Mouse (Mus musculus) cerebellum, adult 2 months (tissue): ENCODE results near the gene Aqp6. TPM values are rescaled to one million over a fixed set of nuclear protein-coding genes. Genes with fewer than 3 reads are reported as not detected.

ENCODE experiments used
- DNase-seq, 2 experiments: peaks; one replicate each; pipeline ENCODE4 v3.0.0; 2021
- H3K27ac ChIP-seq: fragments of 200-500 bp; 2 replicates; pipeline ENCODE4 v1.5.1; 2012; ENCODE audit warnings: low read length, control low read depth, inconsistent platforms; ENCODE audit not compliant: insufficient read depth
- H3K27me3 ChIP-seq: fragments of 200-500 bp; 2 replicates; pipeline ENCODE4 v1.6.1; 2012; ENCODE audit warnings: inconsistent platforms, mild to moderate bottlenecking, low read length, moderate library complexity; ENCODE audit not compliant: control insufficient read depth, insufficient read depth
- H3K4me1 ChIP-seq: fragments of 200-500 bp; 2 replicates; pipeline ENCODE4 v1.6.1; 2011; ENCODE audit warnings: low read length; ENCODE audit not compliant: control insufficient read depth, insufficient read depth
- H3K4me3 ChIP-seq: fragments of 200-500 bp; replicated peaks from 2 replicates; pipeline ENCODE3; 2011; ENCODE audit warnings: mild to moderate bottlenecking, low read depth, low read length, control low read depth; ENCODE audit not compliant: insufficient read depth
- CTCF ChIP-seq: fragments of 200-500 bp; IDR thresholded peaks from 2 replicates; pipeline ENCODE4 v1.5.1; 2011; ENCODE audit warnings: low read depth, mild to moderate bottlenecking, control low read depth, low read length, moderate library complexity, borderline replicate concordance; ENCODE audit not compliant: insufficient read depth
- POLR2A ChIP-seq: fragments of 200-500 bp; IDR thresholded peaks from 2 replicates; pipeline ENCODE4 v1.6.1; 2011; ENCODE audit warnings: low read length, control low read depth, borderline replicate concordance; ENCODE audit not compliant: insufficient read depth
- WGBS: fragments of 180-500 bp; shearing (Covaris S2); methylation state at CpG from one replicate; pipeline ENCODE4 v1.1.7; 2018; 5-methylcytosine and 5-hydroxymethylcytosine counted together
- polyA plus RNA-seq: library from polyadenylated mRNA; depleted of rRNA; stranded (reverse); fragments of >200 nt; gene quantifications from 2 replicates; pipeline ENCODE4 v1.2.3, GENCODE M21; 2012

Gene Aqp6
- polyA plus RNA-seq, 1 experiment = 29.0 TPM

- DNase-seq = no peak
- 45% methylated on average over 13 of the region's 13 CpGs for WGBS
- TF ChIP-seq CTCF = no peak
- H3K4me1 ChIP-seq = peaks cover 29% of the 10 kb centered on the region
- H3K27ac ChIP-seq = no peak overlapping the region
- H3K27me3 ChIP-seq = no peaks in the 10 kb centered on the region
- no peak overlapping the region for H3K4me3 ChIP-seq
Observed at GRCm38 (mm10) chr15:99614273-99614672, 13.1 kb downstream of the Aqp6 start.

GRCm38 (mm10) chr15:99614753-99615152 lies 13.6 kb downstream of the Aqp6 start:
- no peak overlapping the region for H3K27ac ChIP-seq
- no peak for TF ChIP-seq POLR2A
- no peak for DNase-seq
- peaks cover 32% of the 10 kb centered on the region for H3K4me1 ChIP-seq
- 20% methylated on average over 12 of the region's 12 CpGs for WGBS
- H3K4me3 ChIP-seq = no peak overlapping the region
- H3K27me3 ChIP-seq = no peaks in the 10 kb centered on the region

DNA sequence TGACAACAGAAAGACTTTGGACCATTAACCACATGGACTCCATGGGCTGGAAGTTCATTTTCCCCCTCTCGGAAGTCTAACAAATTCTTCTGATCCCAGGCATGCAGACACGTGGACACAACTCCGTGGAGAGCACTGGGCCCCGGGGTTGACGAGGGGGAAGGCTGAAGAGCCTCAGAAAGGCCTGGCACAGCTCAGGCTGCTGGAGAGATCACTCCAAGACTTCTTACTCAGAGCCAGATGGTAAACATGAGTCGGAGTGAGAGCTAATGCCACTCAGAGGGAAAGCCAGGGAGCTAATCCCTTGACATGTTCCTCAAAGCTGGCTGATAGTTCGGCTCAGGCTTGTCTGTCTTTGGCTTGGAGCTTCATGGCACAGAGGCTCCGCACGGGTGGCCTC lies 14.0 kb downstream of the Aqp6 start:
- 16% methylated on average over 9 of the region's 9 CpGs for WGBS
- no peak overlapping the region; the same call in 1 of the 2 replicates for H3K27ac ChIP-seq

GRCm38 (mm10) chr15:99618595-99618994 lies 17.4 kb downstream of the Aqp6 start:
- no peak overlapping the region for H3K27ac ChIP-seq
- H3K27me3 ChIP-seq = no peaks in the 10 kb centered on the region
- H3K4me3 ChIP-seq = no peak overlapping the region
- peaks cover 25% of the 10 kb centered on the region for H3K4me1 ChIP-seq
- no peak for DNase-seq
- WGBS = 94% methylated on average over 3 of the region's 3 CpGs
- TF ChIP-seq CTCF = no peak
- TF ChIP-seq POLR2A = no peak

More for the DNA sequence above, 14.0 kb downstream of the Aqp6 start:
- Histone ChIP-seq H3K4me1 (peaks cover 34% of the 10 kb centered on the region), H3K4me3 (no peak overlapping the region), H3K27me3 (no peaks in the 10 kb centered on the region)
- peak; percentile 47 to 61 for DNase-seq
- no peak for TF ChIP-seq POLR2A
- no peak for TF ChIP-seq CTCF

GRCm38 (mm10) chr15:99619821-99620220 lies 18.6 kb downstream of the Aqp6 start:
- no peak overlapping the region for H3K27ac ChIP-seq
- WGBS = 45% methylated on average over 4 of the region's 4 CpGs
- TF ChIP-seq CTCF (no peak), POLR2A (no peak)
- no peak overlapping the region for H3K4me3 ChIP-seq
- H3K27me3 ChIP-seq = no peaks in the 10 kb centered on the region
- peaks cover 13% of the 10 kb centered on the region for H3K4me1 ChIP-seq
- DNase-seq = no peak

- no peak overlapping the region for H3K27ac ChIP-seq
- TF ChIP-seq CTCF = no peak
- no peak for TF ChIP-seq POLR2A
- H3K4me1 ChIP-seq = peaks cover 5% of the 10 kb centered on the region
- WGBS = 96% methylated on average over 11 of the region's 11 CpGs
- H3K27me3 ChIP-seq = no peaks in the 10 kb centered on the region
- no peak overlapping the region for H3K4me3 ChIP-seq
- no peak for DNase-seq
Observed at GRCm38 (mm10) chr15:99622063-99622462, 20.9 kb downstream of the Aqp6 start.

- no peaks in the 10 kb centered on the region for H3K27me3 ChIP-seq
- no peaks in the 10 kb centered on the region for H3K4me1 ChIP-seq
- TF ChIP-seq POLR2A (no peak), CTCF (peak; percentile 16; the same call in 1 of the 2 replicates)
- no peak overlapping the region for H3K4me3 ChIP-seq
- DNase-seq = no peak
- no peak overlapping the region for H3K27ac ChIP-seq
Observed at GRCm38 (mm10) chr15:99631618-99632017, 30.4 kb downstream of the Aqp6 start.

DNA sequence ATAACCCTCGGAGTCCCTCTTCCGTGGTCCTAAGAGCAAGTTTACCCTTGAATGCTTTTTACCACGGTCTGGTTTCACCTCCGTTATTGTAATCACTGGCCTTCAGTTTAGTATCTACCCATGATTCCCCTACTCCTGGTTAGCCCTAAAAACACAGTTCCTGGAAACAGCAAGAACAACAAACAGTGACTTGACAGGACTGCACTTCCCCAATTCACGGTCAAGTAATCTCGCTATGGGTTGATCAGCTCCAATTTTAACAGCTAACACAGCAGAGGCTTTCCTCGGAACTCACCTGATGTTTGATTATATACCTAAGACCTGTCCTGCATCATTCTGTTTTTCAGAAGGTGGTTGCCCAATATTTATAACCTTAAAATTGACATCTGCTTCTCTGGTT lies 33.5 kb downstream of the Aqp6 start:
- H3K27me3 ChIP-seq = no peaks in the 10 kb centered on the region
- H3K4me1 ChIP-seq = no peaks in the 10 kb centered on the region
- H3K27ac ChIP-seq = no peak overlapping the region
- 95% methylated on average over 7 of the region's 7 CpGs for WGBS
- H3K4me3 ChIP-seq = no peak overlapping the region
- no peak for TF ChIP-seq CTCF
- no peak for TF ChIP-seq POLR2A
- no peak for DNase-seq
